Mouse (Mus musculus) spleen, adult 10 weeks (tissue): ENCODE measurements around the gene Nbea. TPM values are rescaled to one million over a fixed set of nuclear protein-coding genes. Genes with fewer than 3 reads are reported as not detected.

ENCODE experiments used
- polyA plus RNA-seq: library from polyadenylated mRNA; stranded (reverse); fragments of 350-450 nt; fragmentation: Illumina TruSeq; extraction: RNeasy Lipid Tissue Mini Kit (QIAGEN cat#74804); gene quantifications from one replicate; pipeline ENCODE4 v1.2.3, GENCODE M21; 2015; ENCODE audit warnings: low replicate concordance; ENCODE audit not compliant: insufficient read depth

Nbea gene
- polyA plus RNA-seq = 3.6 TPM

DNA sequence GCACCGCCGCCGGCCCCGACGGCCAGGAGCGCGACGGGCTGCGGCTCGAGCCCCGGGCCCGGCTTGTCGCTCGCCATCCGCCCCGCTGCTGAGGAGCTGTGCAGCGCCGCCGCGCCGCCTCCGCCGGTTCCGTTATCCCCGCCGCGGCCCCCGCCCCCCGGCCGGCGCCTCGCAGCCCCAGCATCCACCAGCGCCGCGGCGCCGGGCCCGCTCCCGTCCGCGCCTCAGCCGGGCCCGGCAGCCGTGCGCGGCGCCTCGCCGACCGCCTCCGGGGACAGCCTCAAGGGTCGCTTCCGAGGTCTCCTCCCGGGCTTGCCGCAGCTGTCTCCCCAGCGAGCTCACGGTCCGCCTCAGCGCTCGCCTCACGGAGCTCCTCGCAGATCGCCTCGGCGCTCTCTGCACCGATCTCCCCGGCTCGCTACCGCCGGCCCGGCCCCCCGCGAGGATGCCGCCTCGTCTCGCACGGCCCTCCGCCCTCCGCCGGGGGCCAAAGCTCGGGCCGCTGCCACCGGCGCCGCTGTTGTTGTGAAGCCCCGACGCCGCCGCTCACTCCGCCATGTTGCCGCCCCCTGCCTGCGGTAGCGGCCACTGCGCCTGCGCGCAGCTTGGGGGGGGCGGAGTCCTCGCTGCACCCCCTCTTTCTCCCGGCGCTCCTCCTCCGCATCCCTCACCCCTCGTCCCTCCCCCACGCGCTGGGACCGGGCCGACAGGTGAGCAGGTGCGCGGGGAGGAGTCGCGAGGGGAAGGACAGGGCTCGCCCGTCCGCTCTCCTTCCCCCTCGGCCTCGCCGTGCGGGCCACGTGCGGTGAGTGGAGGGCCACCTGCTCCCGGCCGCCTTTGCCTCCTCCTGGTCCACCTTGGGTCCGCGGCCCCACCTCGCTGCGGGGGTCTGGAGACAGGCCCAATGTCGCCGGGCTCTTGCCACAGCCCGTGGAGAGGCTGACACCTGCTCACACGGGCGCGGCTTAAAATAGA lies at the start of gene Nbea:
Nbea (minus strand) TSS at position 543 of the 975 bp plus-strand sequence.

DNA sequence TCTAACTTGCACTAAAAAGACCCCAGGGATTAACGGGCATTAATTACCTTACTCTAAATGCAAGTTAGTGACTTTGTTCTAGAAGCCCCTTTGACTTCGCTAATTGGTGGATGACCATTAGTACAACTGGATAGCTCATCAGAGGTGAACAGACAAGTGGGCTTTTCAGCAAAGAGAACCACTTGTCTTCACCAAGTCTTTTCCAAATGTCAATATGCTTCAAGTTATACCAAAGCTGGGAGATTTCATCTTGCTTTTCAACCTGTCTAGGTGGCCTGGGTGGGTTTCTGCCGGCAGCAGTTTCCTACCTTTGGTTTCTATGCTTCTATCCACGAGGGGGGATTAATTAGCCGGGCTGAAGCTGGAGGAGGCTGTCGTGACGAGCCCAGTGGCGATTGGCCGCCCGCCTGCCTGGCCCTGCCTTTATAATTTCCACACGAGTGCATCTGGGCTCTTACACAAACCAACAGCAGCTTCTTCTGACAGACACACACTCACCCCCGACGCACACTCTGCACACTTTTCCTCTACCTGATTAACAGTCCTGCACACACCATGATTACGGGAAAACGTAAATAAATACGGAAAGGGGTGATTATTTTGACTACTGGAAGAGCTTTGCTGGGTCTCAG lies 401.3 kb downstream of the Nbea start, which contains the start of gene Mab21l1:
Mab21l1 (plus strand) TSS at position 455 of the 632 bp plus-strand sequence.

